Mouse (Mus musculus) granulocyte monocyte progenitor cell, adult 5-6 weeks (primary cell): ENCODE measurements around the gene Rassf8. TPM values are rescaled to one million over a fixed set of nuclear protein-coding genes. Genes with fewer than 3 reads are reported as not detected.

Experiments used
- ATAC-seq: replicated peaks from 2 replicates; pipeline ENCODE4 v1.8.0; 2016; ENCODE audit warnings: mild to moderate bottlenecking, moderate TSS enrichment, inconsistent platforms; ENCODE audit not compliant: poor library complexity, severe bottlenecking
- total RNA-seq, 2 experiments: library from RNA; stranded (forward) in 1 of 2; stranded (reverse) in 1 of 2; fragments of 200-712, 200-1000 nt in 1 of 2; fragments of >200 nt in 1 of 2; fragmentation: Nextera tagmentation in 1 of 2; gene quantifications; 2 replicates each; pipeline ENCODE4 v1.2.3; 2014 to 2017

The Rassf8 gene
- total RNA-seq, 2 experiments from 2014 or later = 13.0 to 13.5 TPM

DNA sequence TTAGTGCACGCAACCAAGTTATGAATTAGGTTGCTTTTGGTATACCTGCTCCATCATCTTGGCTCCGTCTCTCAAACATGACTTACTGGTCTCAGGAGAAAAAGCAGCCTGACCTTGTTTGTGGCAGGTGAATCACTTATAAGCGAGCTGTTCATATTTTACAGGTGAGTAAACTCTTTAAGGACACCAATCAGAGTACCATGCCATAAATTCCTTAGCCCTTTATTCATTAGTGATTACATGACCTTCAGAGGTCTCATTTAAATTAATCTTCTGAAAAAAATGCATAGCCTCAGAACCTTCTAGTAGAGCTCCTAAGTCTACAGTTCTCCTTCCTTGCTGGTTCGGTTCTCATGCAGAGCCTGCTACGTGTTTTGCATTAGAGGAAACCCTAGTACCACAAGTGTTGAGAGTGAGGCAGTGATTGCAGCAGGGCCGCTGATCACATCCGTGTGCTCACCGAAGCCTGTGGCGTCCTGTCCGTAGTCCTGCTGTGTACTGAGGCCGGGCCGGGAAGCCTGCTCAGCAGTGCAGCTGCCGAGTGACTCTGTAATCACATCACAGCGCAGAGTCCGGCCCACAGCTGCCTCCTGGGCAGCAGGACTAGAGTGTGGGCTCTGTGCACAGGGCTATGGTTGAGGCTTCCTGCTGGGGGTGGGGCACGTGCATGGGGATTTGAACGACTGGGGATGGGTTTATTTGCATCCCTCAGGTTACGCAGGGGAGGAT, 23.9 kb downstream of the Rassf8 start:
- no peak for ATAC-seq

DNA sequence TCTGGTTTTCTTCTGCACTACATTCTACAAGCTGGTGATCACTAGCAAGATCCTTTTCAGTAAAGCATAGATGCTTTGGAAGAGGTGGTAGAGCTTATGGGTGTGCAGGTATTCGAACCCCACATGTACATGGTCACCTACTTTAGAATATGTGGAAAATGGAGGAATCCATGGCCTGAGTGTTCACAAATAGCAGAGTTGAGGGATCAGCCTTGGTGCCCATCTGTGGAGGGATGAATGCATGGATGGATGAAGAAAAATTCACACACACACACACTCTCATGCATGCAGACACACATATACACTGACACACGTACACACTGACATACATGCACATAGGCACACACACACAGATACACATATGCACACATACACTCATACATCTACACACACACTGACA, 27.9 kb downstream of the Rassf8 start:
- no peak for ATAC-seq

DNA sequence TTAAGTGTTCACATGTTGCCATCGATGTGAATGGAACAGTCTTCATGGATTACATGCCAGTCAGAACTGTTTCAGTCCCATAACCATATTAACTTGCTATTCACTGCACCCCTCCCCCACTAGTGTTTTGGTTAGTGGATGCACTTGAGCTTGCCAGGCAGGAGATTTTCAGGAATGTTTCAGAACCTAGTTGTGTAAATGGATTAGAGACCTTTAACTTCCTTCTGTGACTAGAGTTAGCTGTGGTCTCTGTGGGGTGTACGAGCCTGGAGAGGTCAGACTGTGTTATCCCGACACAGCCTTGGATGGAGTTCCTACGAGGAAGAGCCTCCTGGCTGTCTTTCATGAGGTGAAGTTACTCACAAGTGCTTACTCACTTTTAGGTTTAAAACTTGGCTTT, 29.7 kb downstream of the Rassf8 start:
- ATAC-seq = no peak

DNA sequence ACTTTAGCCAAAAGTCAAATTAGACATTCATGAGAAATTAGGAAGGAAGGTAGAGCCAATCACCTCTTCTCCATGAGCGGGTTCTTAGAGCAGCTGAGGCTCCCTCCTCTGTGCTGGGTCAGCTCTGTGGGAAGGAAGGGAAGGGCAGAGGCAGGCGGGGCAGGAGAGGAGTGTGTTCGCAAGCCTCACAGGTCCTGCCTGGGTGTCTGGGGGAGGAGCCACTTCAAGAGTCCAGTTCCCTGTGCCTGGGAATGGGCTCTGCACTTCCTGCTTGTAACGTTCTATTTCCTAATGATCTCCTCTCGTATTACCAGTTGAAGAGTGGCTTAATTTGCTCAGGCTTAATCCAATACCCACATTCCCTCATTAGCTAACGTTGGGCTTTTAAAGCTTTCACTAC, 32.8 kb downstream of the Rassf8 start:
- peak; percentile 99 for ATAC-seq

DNA sequence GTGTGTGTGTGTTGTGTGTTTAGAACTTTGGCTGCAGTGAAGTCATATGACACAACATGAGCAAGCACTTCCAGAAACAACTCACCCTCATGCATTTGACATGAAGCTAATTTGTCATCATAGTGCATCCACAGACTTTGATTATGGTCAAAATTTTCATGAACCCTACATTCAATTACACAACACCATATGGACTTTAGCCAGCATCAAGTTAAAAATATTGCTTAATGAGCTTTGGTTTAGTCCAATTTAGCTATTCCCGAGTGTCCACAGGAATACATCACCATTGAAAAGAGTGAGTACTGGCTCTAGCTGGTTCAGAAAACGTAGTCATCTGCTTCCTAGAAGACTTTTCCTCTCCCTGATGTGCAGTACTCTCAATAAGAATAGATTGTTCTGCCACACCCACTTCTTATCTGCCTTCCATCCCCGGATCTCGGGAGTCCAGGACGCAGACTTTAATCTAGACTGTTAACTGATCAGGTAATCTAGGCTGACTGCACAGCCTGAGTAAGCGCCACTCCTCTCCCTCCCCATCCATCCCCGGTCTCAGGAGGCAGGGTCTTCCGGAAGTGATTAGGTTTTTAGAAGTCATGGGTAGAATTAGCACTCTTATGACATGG, 33.7 kb downstream of the Rassf8 start:
- no peak for ATAC-seq

DNA sequence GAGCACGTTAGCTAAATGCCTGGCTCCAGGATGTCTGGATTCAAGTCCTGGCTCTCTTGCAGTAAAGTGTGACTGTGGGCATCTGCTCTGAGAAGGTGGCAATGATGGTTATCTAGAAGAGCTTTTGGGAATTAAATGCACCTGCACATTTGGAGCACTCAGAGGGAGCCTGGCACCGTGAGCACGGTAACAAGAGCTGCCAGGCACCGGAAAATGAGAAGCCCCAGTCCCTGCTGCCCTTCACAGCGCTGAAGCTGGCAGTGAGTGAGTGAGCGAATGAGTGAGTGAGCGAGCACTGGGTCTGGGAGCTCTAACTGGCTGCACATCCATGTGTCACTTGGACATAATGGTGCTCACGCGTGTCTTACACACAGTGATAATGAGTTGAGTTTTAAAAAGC, 34.7 kb downstream of the Rassf8 start:
- no peak for ATAC-seq

DNA sequence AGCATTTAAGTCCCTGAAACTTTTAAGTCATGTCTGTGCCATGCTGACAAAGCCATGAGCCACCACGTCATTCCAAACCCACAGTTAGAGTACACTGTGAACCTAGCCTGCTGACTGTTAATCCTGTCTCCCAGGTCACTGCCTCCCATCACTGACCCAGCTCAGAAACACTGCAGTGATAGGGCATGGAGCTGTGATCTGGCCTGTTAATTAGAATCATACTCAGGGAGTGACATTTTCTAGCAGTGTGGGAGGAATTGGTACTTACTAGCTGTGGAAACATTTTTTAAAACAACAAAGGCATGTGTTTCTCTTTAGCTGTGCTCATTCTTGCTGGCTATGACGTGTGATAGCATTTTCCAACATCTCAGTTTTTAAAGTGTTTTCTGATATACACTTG, 35.4 kb downstream of the Rassf8 start:
- ATAC-seq = no peak

DNA sequence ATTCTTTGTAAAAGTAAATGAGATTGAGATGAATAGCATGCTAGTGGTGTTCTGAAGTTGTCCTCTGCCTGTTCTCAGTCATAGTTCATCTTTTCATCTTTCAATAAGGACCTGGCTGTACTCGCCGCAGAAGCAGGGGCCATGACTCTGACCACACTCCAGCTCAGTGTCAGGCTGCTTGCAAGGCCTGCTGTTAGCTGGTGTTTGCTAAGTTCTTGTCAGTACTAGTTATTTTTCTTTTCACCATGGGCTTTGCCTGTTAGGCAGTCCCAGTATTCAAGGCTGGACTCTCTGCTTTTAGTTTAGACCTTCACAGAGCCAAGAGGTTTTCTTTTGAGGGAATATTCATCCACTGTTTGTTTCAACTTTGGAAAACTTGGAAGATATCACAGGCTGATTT, 40.8 kb downstream of the Rassf8 start:
- ATAC-seq = no peak

DNA sequence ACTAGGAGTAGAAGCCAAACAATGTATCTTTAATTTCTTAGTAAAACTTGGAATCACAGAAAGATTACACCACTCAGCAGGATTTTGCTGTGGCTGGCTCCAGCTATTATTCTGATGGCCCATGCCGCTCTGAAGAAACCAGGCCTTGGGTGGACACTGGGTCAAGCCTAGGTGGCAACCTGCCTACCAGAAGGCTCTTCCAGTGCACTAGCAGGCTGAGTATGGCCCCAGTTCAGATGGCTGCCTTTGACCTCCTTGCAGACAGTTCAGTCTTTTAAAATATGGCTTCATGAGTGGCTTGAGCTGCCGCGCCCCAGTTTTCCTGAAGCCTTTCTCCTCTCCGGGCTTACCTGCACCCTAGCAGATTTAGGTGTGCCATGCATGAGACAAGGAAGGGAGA, 43.2 kb downstream of the Rassf8 start:
- no peak for ATAC-seq

DNA sequence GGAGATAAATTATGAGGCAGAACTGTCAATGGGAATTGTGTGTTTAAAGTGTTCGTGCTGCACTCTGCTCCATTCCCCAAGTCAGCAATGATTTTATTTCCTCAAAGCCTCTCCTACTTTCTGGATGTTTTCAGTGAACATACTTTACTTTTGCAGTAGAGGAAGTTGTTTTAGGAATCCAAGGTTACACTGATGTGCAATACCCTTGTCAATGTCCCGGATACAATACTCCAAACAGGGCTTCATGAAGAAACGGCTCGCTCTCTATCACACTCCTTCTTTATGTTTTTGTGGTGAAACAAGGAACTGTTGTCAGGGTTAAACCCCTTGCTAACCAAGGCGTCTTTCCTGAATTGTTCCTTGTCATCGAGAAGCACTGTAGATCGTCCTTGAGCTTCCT, 45.8 kb downstream of the Rassf8 start:
- peak; percentile 56 for ATAC-seq

DNA sequence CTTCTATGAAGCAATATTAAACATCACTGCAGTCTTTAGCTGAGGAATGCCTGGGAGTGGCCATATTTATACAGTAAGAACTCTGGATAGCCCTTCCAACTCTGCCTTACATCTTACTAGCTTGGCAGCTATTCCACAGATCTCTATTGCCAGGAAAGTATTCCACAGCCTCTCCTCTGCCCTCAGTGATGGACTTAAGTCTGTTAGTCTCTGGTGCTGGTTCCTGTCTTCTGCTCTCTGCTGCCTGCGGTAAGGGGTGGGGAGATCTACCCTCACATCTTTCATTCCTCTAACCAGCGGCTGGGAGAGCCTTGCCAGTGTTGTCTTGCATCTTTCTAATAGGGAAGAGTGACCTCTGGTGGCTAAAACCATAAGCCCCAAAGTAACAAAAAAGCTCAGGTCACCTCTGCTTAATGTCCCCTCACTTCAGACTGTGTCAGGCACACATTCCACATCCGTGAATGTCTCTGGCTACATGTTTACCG, 46.6 kb downstream of the Rassf8 start:
- peak; percentile 82 for ATAC-seq

DNA sequence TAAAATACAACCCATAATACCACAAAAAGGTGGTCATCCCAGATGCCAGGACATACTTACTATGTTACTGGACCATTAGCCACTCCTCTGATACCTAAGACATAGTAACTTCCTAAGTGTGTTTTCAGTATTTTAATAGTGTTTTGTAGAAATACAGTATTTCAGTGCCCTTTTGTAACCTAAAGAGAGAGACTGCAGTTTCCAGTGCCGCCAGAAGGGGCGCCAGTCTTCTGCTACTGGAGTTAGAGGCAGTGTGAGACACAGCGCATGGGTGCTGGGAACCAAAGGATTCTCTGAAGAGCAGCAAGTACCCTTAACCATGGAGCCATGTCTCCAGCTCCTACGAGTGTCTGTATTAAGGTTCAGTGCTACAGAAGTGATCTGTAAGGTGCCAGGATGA, 48.1 kb downstream of the Rassf8 start:
- ATAC-seq = no peak

DNA sequence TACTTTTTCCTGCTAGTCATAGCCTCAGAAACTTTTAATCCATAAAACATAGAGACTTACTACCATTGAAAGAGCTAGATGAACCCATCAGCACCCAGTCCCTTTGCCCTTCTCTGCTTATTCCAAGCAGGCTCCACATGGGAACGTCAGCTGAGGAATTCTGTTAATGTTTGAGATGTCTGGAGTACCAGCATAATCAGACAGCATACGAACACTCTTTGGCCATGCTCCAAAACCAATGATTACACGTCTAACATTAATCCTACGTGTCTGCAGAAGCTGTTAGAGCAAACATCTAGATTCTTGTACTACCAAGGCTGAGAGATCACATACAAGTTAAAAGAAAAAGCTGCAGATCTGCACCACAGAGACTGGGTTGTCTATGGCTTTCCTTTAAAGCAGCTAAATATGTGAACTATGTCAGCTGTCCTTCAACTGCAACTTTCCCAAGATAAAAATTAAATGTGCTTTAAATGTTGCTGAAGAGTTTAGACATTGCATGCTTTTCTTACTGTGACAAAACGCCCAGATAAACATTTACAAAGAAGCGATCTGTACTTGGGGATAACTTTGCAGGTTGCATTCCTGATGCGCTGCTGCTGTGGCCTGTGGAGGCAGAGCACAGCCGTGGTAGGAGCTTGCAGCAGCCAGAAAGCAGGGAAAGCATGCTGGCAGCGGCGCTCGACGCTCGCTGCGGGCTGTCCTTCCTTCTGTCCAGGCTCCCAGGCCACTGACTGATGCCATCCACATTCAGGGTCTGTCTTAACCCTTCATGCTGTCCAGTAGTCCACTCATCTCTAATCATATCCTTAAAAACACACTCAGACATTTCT, 49.9 kb downstream of the Rassf8 start:
- ATAC-seq = no peak

DNA sequence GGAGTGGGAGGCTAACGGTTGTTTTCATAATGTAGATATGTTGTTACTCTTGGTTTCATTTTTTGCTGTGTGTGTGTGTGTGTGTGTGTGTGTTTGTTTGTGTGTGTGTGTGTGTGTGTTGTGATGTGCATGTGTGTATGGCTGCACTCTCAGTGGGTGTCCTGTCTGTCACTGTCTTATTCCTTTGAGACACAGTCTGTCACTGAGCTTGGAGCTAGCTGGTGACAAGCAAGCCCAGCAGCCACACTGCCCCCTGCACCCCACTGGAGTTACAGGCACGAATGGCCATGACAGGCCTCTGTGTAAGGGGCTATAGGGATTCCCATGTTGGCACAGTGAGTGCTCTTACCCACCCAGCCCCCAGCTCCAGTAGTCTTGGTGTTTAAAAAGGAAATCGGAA, 51.1 kb downstream of the Rassf8 start:
- no peak for ATAC-seq

DNA sequence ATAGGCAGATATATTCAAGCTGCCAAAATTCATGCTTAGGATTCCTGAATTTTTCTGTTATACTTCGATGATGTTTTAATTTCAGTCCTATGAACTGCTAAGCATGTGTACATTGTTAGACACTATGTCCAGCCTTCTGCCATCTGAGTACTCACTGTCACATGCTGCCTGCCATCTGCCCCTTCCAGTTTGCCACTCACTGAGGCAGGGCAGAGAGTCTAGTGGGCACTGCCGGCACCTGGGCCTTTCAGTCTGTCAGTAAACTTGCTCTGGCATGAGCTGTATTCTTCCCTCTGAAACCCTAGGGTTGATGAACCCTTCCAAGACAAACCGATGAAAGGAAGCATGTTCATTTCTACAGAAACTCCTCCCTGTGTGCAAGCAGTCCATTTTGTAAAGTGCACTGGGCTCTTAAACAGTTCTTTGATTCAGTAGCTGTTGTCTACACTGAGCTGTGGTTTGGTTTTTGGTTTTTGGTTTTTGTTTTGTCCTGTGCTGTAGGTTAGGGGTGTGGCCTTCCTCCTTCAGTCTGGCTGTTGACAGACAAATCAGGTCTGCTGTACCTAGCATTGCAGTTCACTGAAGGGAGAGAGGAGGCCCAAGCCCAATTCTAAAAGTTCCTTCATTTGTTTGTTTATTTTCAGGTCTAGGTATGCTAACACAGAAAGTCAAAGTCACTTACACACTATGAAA, 55.4 kb downstream of the Rassf8 start:
- ATAC-seq = no peak

DNA sequence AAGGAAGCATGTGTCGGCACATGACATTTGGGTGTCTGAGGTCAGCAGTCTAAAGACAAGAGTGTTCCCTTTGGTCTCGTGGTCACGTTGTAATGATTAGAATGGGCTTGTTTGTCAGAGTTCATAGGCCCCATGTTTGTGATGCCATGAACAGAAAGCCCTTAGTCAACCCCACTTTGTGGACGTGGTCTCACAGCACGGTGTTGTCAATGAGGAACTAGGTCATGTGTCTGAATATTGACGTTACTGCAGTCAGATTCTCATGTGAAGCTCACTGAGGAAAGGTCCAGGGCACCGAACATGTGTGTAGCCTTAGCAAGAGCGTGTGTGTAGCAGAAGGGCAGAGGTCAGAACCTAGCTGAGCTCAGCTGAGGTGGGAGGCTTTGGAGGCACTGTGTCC, 56.3 kb downstream of the Rassf8 start:
- ATAC-seq = peak; percentile 72

DNA sequence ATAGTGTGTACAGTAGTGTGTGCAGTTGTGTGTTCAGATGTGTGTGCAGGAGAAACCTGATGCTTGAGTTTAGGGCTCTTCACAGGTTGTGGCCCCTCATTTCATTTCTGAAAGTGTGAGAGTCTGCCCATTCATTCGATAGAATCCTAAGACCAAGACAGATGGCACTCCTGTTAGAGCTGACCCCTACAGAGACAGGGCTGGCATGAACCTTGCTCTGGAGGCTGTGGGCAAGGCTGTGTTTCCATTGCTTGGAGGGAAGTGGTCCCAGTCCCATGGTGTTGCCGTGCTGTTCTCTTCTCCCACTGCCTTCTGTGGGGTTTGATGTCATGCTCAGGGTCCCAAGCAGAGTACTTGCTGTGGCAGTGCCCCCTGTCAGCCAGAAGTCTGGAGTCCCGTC, 57.7 kb downstream of the Rassf8 start:
- no peak for ATAC-seq

DNA sequence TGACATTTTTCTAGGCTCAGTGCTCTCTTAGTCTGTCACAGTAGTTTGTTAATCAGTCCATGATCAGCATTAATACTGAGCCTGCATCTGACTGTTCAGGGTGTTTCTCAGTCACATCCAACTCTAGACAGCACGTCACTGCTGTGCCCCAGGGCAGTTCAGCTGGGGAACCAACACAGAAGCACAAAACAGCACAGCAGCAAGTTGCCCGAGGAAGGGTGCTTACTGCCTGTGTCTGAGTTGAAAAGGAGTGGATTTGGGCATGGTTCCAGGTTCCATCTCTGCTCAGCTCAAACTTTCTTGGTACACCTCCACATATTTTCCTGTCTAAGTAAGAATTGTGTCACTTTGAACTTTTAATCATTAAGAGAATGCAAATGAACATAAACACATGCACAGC, 60.2 kb downstream of the Rassf8 start:
- no peak for ATAC-seq

DNA sequence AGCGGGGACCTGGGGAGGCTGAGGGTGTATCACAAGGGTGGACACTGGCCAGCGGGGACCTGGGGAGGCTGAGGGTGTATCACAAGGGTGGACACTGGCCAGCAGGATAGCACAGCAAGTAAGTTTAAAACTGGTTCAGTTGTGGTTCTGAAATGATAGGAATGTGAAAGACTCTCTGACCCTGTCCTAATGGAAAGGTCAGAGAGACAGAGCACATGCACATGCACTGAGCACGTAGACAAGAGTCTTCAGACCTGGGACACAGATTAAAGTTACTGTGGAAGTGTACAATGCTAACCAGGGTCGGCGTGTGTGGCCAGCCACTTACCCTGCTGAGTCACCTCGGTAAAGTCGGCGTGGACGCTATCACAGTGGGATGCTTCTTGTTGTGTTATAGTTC, 61.4 kb downstream of the Rassf8 start:
- no peak for ATAC-seq

DNA sequence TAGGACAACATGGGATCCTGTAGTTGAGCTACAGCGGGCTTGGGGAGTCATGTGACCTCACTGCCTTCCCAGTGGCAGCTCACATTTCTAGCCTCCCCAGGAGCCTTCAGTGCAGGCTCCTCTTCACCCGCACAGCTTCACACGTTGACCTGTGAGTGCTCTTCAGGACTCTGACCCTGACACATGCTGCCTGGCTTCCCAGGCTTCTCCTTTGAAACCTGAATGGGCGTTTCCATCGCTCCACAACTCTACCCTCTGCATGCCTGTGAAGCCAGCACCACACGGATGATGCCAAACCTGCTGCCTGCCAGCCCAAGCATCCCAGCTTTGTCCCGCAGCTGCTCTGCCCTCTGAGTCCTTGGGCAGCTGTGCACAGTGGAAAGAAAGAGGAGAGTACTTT, 63.0 kb downstream of the Rassf8 start:
- no peak for ATAC-seq

DNA sequence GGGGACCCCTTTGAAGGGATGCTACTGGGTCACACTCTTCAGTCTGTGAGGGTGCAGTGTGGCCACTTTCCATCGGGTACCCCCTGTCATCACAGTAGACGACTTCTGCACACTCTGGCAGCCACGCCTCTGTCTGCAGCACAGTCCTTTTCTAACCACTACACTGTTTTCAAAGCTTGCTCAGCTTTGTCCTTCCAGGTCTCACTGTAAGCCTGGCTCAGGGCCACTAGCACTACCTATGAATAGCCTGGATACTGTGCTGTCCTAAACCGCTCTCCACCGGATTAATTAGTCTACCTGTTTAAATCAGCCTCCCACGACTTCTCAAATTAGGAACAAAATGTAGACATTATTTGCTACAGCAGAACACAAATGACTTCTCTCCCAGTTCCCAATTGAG, 63.5 kb downstream of the Rassf8 start:
- no peak for ATAC-seq
